Mouse (Mus musculus): ENCODE results near the gene Dclre1a.

DNA sequence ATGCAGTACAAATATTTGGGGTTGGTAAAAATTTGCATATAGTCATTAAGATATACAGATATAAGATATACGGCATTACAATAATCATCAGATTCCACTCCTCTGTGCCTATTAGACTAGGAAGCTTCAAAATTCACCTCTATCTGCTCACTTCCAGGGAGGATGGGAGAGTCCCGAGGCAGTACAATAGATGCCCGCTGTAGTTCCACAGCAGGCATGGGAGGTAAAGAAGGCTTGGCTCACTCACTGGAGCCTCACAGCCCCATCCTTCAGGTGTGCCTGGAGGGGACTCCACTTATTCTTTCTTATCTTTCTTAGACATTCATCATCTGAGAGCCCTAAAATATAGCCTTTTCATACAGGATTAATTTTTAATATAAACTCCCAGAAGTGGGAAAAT lies 13.7 kb downstream of the Dclre1a start:
- TF ChIP-seq GATA1 (IDR thresholded peaks at IDR 0.05; ENCODE audit: low read length) (no peak), TAL1 (IDR thresholded peaks at IDR 0.05; ENCODE audit: low read length) (no peak)
